Mouse (Mus musculus) lung, adult 2 months (tissue): ENCODE results near the gene Usp43.

Experiments used
- CTCF ChIP-seq: fragments of 200-500 bp; IDR thresholded peaks from 2 replicates; pipeline ENCODE4 v1.5.1; 2011; ENCODE audit warnings: mild to moderate bottlenecking, low read length, control low read depth; ENCODE audit not compliant: insufficient read depth
- POLR2A ChIP-seq: fragments of 200-500 bp; IDR thresholded peaks from 2 replicates; pipeline ENCODE4 v1.6.1; 2011; ENCODE audit warnings: low read depth, mild to moderate bottlenecking, control low read depth, low read length, borderline replicate concordance; ENCODE audit errors: extremely low read depth

GRCm38 (mm10) chr11:67903756-67904155 lies 18.2 kb downstream of the Usp43 start:
- TF ChIP-seq CTCF (no peak), POLR2A (no peak)
